Mouse (Mus musculus): ENCODE data around the gene Serpina3a. TPM values are rescaled to one million over a fixed set of nuclear protein-coding genes. Genes with fewer than 3 reads are reported as not detected.

Gene Serpina3a
- polyA plus RNA-seq, 1 experiment from 2014 or later, result not detected

- no peaks in the 10 kb centered on the region for H3K4me1 ChIP-seq (ENCODE audit: insufficient read depth, low read depth, low read length)
- no peak overlapping the region for H3K4me3 ChIP-seq (ENCODE audit: low read depth, low read length)
- ATAC-seq, result peak; percentile 32
- H3K9ac ChIP-seq (replicated peaks; ENCODE audit: low read depth), result no peak overlapping the region
- H3K9me3 ChIP-seq (ENCODE audit: low read length), result no peaks in the 10 kb centered on the region
- no peaks in the 10 kb centered on the region for H3K36me3 ChIP-seq (ENCODE audit: insufficient read depth, low read length)
- 51% methylated on average over 3 of the region's 3 CpGs for WGBS
- H3K27ac ChIP-seq (ENCODE audit: low read length), result peak overlapping the region; percentile 6; the same call in 1 of the 2 replicates
- H3K27me3 ChIP-seq (replicated peaks; ENCODE audit: insufficient read depth, low read length), result no peaks in the 10 kb centered on the region
- peak; percentile 59 for DNase-seq (ENCODE audit: low spot score)
- no peak overlapping the region for H3K4me2 ChIP-seq (replicated peaks; ENCODE audit: low read depth, low read length)
- TF ChIP-seq CTCF (IDR thresholded peaks at IDR 0.05) (no peak), EP300 (IDR thresholded peaks at IDR 0.05) (no peak)
Measured at GRCm38 (mm10) chr12:104153041-104153645, 40.6 kb downstream of the Serpina3a start.

DNA sequence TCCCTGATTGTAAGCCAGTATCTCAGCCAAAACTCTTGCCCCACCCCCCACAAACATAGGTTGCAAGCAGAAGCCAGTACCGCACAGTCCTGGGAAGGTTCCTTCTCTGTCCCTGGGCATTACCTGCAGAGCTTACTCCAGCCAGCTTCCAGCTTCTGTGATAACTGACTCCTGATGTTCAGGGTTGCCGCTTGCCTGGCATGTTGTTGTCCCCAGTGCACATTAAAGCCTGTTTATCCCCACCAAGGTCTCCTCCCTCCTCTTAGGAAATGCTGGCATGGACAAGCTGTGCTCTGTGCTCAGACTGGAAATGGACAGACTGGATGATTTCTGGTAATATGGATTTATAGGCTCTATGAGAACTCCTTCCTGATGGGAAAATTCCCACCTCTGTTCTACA is 41.1 kb downstream of the Serpina3a start, which contains the start of gene Serpina3c:
Gene Serpina3c (minus strand): TSS at position 215 of the 400 bp plus-strand sequence.
- Histone ChIP-seq H3K4me1 (ENCODE audit: insufficient read depth, low read depth, low read length) (no peaks in the 10 kb centered on the region), H3K4me3 (ENCODE audit: low read depth, low read length) (no peak within 1 kb of the TSS), H3K27ac (ENCODE audit: low read length) (peak within 1 kb of the TSS; percentile 6; the same call in 1 of the 2 replicates), H3K27me3 (replicated peaks; ENCODE audit: insufficient read depth, low read length) (no peaks in the 10 kb centered on the region), H3K9me3 (ENCODE audit: low read length) (no peaks in the 10 kb centered on the region), H3K36me3 (ENCODE audit: insufficient read depth, low read length) (no peaks in the 10 kb centered on the region), H3K9ac (replicated peaks; ENCODE audit: low read depth) (no peak within 1 kb of the TSS), H3K4me2 (replicated peaks; ENCODE audit: low read depth, low read length) (no peak within 1 kb of the TSS)
- 73% methylated on average over 2 of the region's 2 CpGs for WGBS
- ATAC-seq, result peak; percentile 46
- peak; percentile 24 for DNase-seq (ENCODE audit: low spot score)
- TF ChIP-seq CTCF (IDR thresholded peaks at IDR 0.05), result no peak
- TF ChIP-seq EP300 (IDR thresholded peaks at IDR 0.05), result peak; percentile 20; the same call in 1 of the 2 replicates

Other genes with a start within 250 kb of the Serpina3a start
- gene Serpina1a, start 249.2 kb upstream of the Serpina3a start, polyA plus RNA-seq (2015; fragmentation: Nextera tagmentation; extraction: Ambion mirVana), result 0.18 and 0.20 TPM in 2 replicates
- 0.18 and 0.20 TPM in 2 replicates for gene Serpina1c, start 207.8 kb upstream of the Serpina3a start, polyA plus RNA-seq (2015; fragmentation: Nextera tagmentation; extraction: Ambion mirVana)
- gene Serpina1e, start 153.7 kb upstream of the Serpina3a start, polyA plus RNA-seq (2015; fragmentation: Nextera tagmentation; extraction: Ambion mirVana), result 0.33 and 0.45 TPM in 2 replicates
- not detected in 2 replicates for gene Serpina11, start 122.8 kb upstream of the Serpina3a start, polyA plus RNA-seq (2015; fragmentation: Nextera tagmentation; extraction: Ambion mirVana)
- gene Serpina9, start 99.0 kb upstream of the Serpina3a start, polyA plus RNA-seq (2015; fragmentation: Nextera tagmentation; extraction: Ambion mirVana), result 0.32 and 0.89 TPM in 2 replicates
- 0.04 TPM in 1 of 2 replicates, not detected in the other for gene Serpina12, start 68.3 kb upstream of the Serpina3a start, polyA plus RNA-seq (2015; fragmentation: Nextera tagmentation; extraction: Ambion mirVana)
- gene Serpina5, start 11.6 kb upstream of the Serpina3a start, polyA plus RNA-seq (2015; fragmentation: Nextera tagmentation; extraction: Ambion mirVana), result not detected in 2 replicates
- gene Serpina3b, start 15.3 kb downstream of the Serpina3a start, polyA plus RNA-seq (2015; fragmentation: Nextera tagmentation; extraction: Ambion mirVana), result not detected in 2 replicates
- 4.3 and 5.6 TPM in 2 replicates for gene Serpina3c, start 41.1 kb downstream of the Serpina3a start, polyA plus RNA-seq (2015; fragmentation: Nextera tagmentation; extraction: Ambion mirVana)
- gene Serpina3f, start 101.8 kb downstream of the Serpina3a start, polyA plus RNA-seq (2015; fragmentation: Nextera tagmentation; extraction: Ambion mirVana), result 0.99 and 1.8 TPM in 2 replicates
- 27.1 and 33.7 TPM in 2 replicates for gene Serpina3g, start 123.5 kb downstream of the Serpina3a start, polyA plus RNA-seq (2015; fragmentation: Nextera tagmentation; extraction: Ambion mirVana)
- gene Serpina3i, start 150.4 kb downstream of the Serpina3a start, polyA plus RNA-seq (2015; fragmentation: Nextera tagmentation; extraction: Ambion mirVana), result 1.2 and 1.3 TPM in 2 replicates
- not detected in 2 replicates for gene Serpina3j, start 201.8 kb downstream of the Serpina3a start, polyA plus RNA-seq (2015; fragmentation: Nextera tagmentation; extraction: Ambion mirVana)
- gene Serpina3k, start 225.8 kb downstream of the Serpina3a start, polyA plus RNA-seq (2015; fragmentation: Nextera tagmentation; extraction: Ambion mirVana), result 0.06 and 0.07 TPM in 2 replicates
- gene Serpina3m, start 225.8 kb downstream of the Serpina3a start, polyA plus RNA-seq (2015; fragmentation: Nextera tagmentation; extraction: Ambion mirVana), result not detected in 2 replicates

All from lung, postnatal 0 days (tissue).